Mouse (Mus musculus) embryo, embryonic 9.5 days (tissue): ENCODE data around the gene Dclk3.

Source experiments
- DNase-seq: peaks from one replicate; pipeline ENCODE4 v3.0.0-alpha.2; 2017; ENCODE audit errors: extremely low spot score

Dclk3 gene

GRCm38 (mm10) chr9:111439836-111440201 lies 938 bp downstream of the Dclk3 start:
- no peak for DNase-seq

GRCm38 (mm10) chr9:111440446-111440845 lies 1.6 kb downstream of the Dclk3 start:
- DNase-seq: no peak

- DNase-seq: no peak
These were observed 2.3 kb downstream of the Dclk3 start for GRCm38 (mm10) chr9:111441151-111441550.

GRCm38 (mm10) chr9:111446204-111446603 lies 7.3 kb downstream of the Dclk3 start:
- DNase-seq: no peak

- no peak for DNase-seq
These were observed 10.1 kb downstream of the Dclk3 start for GRCm38 (mm10) chr9:111448976-111449375.

- DNase-seq: no peak
These were observed 11.0 kb downstream of the Dclk3 start for GRCm38 (mm10) chr9:111449880-111450279.

GRCm38 (mm10) chr9:111450853-111451404 lies 12.0 kb downstream of the Dclk3 start:
- DNase-seq: no peak

GRCm38 (mm10) chr9:111453895-111454294 lies 15.0 kb downstream of the Dclk3 start:
- DNase-seq: no peak

GRCm38 (mm10) chr9:111457176-111457935 lies 18.5 kb downstream of the Dclk3 start:
- no peak for DNase-seq

GRCm38 (mm10) chr9:111457936-111458310 lies 19.0 kb downstream of the Dclk3 start:
- DNase-seq: no peak

GRCm38 (mm10) chr9:111459466-111459865 lies 20.6 kb downstream of the Dclk3 start:
- no peak for DNase-seq

GRCm38 (mm10) chr9:111460201-111460814 lies 21.4 kb downstream of the Dclk3 start:
- peak; percentile 65 for DNase-seq

- DNase-seq: no peak
These were observed 22.7 kb downstream of the Dclk3 start for GRCm38 (mm10) chr9:111461415-111462103.

- DNase-seq: no peak
These were observed 26.8 kb downstream of the Dclk3 start for GRCm38 (mm10) chr9:111465666-111466065.

GRCm38 (mm10) chr9:111473686-111474457 lies 35.0 kb downstream of the Dclk3 start:
- DNase-seq: no peak

- no peak for DNase-seq
These were observed 35.5 kb downstream of the Dclk3 start for GRCm38 (mm10) chr9:111474458-111474745.

GRCm38 (mm10) chr9:111475281-111475680 lies 36.4 kb downstream of the Dclk3 start:
- DNase-seq: no peak

- DNase-seq: no peak
These were observed 37.1 kb downstream of the Dclk3 start for GRCm38 (mm10) chr9:111475973-111476372.

- DNase-seq: no peak
These were observed 37.7 kb downstream of the Dclk3 start for GRCm38 (mm10) chr9:111476479-111477016.

GRCm38 (mm10) chr9:111478853-111479490 lies 40.1 kb downstream of the Dclk3 start:
- DNase-seq: peak; percentile 44

GRCm38 (mm10) chr9:111481011-111481410 lies 42.1 kb downstream of the Dclk3 start:
- DNase-seq: no peak
